Mouse (Mus musculus): Measurements from ENCODE around the gene Zfp729a. TPM values are rescaled to one million over a fixed set of nuclear protein-coding genes. Genes with fewer than 3 reads are reported as not detected.
"Not testable (repeated sequence)": the region's sequence is repeated elsewhere in the genome, so short reads cannot be mapped to it uniquely, and the experiment has no call there.

Gene Zfp729a
- 5.2 TPM in 2 replicates for polyA plus RNA-seq (2015; fragmentation: Nextera tagmentation; extraction: Ambion mirVana)

GRCm38 (mm10) chr13:67637294-67638007, at the start of gene Zfp729a, which contains the start of gene Gm49345:
Gene Zfp729a (minus strand): TSS chr13:67637791.
Gene Gm49345 (minus strand): TSS chr13:67637769.
- peak within 1 kb of the TSS; percentile 66 for H3K4me2 ChIP-seq (ENCODE audit: low read length)
- no peaks in the 10 kb centered on the region for H3K36me3 ChIP-seq (ENCODE audit: control insufficient read depth, insufficient read depth)
- H3K27me3 ChIP-seq (replicated peaks; ENCODE audit: control insufficient read depth, insufficient read depth, low read length): no peaks in the 10 kb centered on the region
- no peaks in the 10 kb centered on the region for H3K9me3 ChIP-seq (ENCODE audit: control insufficient read depth, low read length)
- WGBS: under 1% methylated on average over 19 of the region's 19 CpGs
- H3K9ac ChIP-seq (replicated peaks; ENCODE audit: low read depth, low read length): peak within 1 kb of the TSS; percentile 64
- H3K27ac ChIP-seq (ENCODE audit: low read length): no peak within 1 kb of the TSS
- H3K4me1 ChIP-seq (replicated peaks; ENCODE audit: control insufficient read depth, insufficient read depth, low read length): peaks cover 5% of the 10 kb centered on the region; the same call in 1 of the 2 replicates
- peak within 1 kb of the TSS; percentile 63 for H3K4me3 ChIP-seq (replicated peaks; ENCODE audit: low read length)
- peak; percentile 99 for ATAC-seq

- no peak for ATAC-seq
- Histone ChIP-seq H3K27ac (ENCODE audit: low read length) (no peak within 1 kb of the TSS), H3K27me3 (replicated peaks; ENCODE audit: control insufficient read depth, insufficient read depth, low read length) (no peaks in the 10 kb centered on the region), H3K4me2 (ENCODE audit: low read length) (no peak within 1 kb of the TSS), H3K4me1 (replicated peaks; ENCODE audit: control insufficient read depth, insufficient read depth, low read length) (peaks cover 3% of the 10 kb centered on the region), H3K36me3 (ENCODE audit: control insufficient read depth, insufficient read depth) (no peaks in the 10 kb centered on the region), H3K4me3 (replicated peaks; ENCODE audit: low read length) (no peak within 1 kb of the TSS), H3K9me3 (ENCODE audit: control insufficient read depth, low read length) (no peaks in the 10 kb centered on the region), H3K9ac (replicated peaks; ENCODE audit: low read depth, low read length) (no peak within 1 kb of the TSS)
- 73% methylated on average over 4 of the region's 4 CpGs for WGBS
Measured at GRCm38 (mm10) chr13:67686971-67687370, 49.4 kb upstream of the Zfp729a start, which contains the start of gene Zfp738. Gene Zfp738 (minus strand): TSS chr13:67687071.

GRCm38 (mm10) chr13:67683841-67684240, 46.2 kb upstream of the Zfp729a start:
- H3K27me3 ChIP-seq (replicated peaks; ENCODE audit: control insufficient read depth, insufficient read depth, low read length); H3K36me3 ChIP-seq (ENCODE audit: control insufficient read depth, insufficient read depth); ATAC-seq; H3K27ac ChIP-seq (ENCODE audit: low read length); H3K9me3 ChIP-seq (ENCODE audit: control insufficient read depth, low read length); H3K4me1 ChIP-seq (replicated peaks; ENCODE audit: control insufficient read depth, insufficient read depth, low read length): not testable (repeated sequence)
- 62% methylated on average over 2 of the region's 2 CpGs for WGBS
- Histone ChIP-seq H3K4me3 (replicated peaks; ENCODE audit: low read length) (peak overlapping the region; percentile 74), H3K9ac (replicated peaks; ENCODE audit: low read depth, low read length) (peak overlapping the region; percentile 65; the same call in 1 of the 2 replicates), H3K4me2 (ENCODE audit: low read length) (peak overlapping the region; percentile 73)

DNA sequence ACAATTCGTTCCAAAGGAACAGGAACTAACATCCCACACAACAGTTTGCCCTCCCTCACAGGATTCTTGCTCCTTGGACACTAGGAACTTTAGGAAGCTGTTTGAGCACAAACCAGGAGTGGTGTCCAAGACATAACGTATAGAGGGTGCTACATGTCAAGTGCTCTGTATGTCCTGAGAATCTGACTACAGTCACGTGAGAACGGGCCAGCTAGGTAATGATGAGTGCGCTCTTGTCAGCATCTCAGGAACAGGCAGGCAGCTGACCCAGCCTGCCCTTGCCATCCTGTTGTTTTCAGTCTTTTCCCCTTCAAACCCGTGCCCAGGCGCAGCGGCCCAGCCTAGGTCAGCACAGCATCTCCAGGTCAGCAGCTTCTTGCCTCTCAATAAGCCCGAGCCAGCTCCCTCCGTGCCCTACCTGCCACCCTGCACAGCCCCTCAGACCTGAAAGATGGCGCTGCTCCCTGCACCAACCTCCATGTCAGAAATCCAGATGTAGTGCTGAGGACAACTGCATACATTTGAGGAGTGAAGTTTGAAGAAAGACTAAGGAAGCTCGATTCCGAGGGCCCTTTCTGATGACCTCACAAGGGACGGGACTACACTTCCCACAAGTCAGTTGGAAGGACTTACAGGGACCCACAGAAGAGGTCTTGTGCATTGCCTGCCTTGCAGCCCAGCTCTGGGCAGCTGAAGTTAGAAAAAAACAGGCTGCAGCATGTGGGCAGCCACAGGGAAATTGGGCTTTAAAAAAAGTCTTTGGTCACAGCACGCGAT, 45.6 kb upstream of the Zfp729a start:
- peak overlapping the region; percentile 65 for H3K9ac ChIP-seq (replicated peaks; ENCODE audit: low read depth, low read length)
- H3K36me3 ChIP-seq (ENCODE audit: control insufficient read depth, insufficient read depth); H3K4me1 ChIP-seq (replicated peaks; ENCODE audit: control insufficient read depth, insufficient read depth, low read length); H3K27ac ChIP-seq (ENCODE audit: low read length); H3K9me3 ChIP-seq (ENCODE audit: control insufficient read depth, low read length); H3K27me3 ChIP-seq (replicated peaks; ENCODE audit: control insufficient read depth, insufficient read depth, low read length): not testable (repeated sequence)
- H3K4me3 ChIP-seq (replicated peaks; ENCODE audit: low read length): peak overlapping the region; percentile 74
- WGBS: 9% methylated on average over 16 of the region's 16 CpGs
- peak; percentile 100 for ATAC-seq
- H3K4me2 ChIP-seq (ENCODE audit: low read length): peak overlapping the region; percentile 73

- H3K4me3 ChIP-seq (replicated peaks; ENCODE audit: low read length): no peak overlapping the region
- H3K9me3 ChIP-seq (ENCODE audit: control insufficient read depth, low read length): no peaks in the 10 kb centered on the region
- no peak overlapping the region for H3K27ac ChIP-seq (ENCODE audit: low read length)
- H3K4me1 ChIP-seq (replicated peaks; ENCODE audit: control insufficient read depth, insufficient read depth, low read length): no peaks in the 10 kb centered on the region
- H3K4me2 ChIP-seq (ENCODE audit: low read length): no peak overlapping the region
- H3K9ac ChIP-seq (replicated peaks; ENCODE audit: low read depth, low read length): no peak overlapping the region
- ATAC-seq: no peak
- no peaks in the 10 kb centered on the region for H3K27me3 ChIP-seq (replicated peaks; ENCODE audit: control insufficient read depth, insufficient read depth, low read length)
- 96% methylated on average over 2 of the region's 2 CpGs for WGBS
- H3K36me3 ChIP-seq (ENCODE audit: control insufficient read depth, insufficient read depth): peaks cover 2% of the 10 kb centered on the region; the same call in 1 of the 2 replicates
Measured at GRCm38 (mm10) chr13:67674902-67675301, 37.3 kb upstream of the Zfp729a start.

DNA sequence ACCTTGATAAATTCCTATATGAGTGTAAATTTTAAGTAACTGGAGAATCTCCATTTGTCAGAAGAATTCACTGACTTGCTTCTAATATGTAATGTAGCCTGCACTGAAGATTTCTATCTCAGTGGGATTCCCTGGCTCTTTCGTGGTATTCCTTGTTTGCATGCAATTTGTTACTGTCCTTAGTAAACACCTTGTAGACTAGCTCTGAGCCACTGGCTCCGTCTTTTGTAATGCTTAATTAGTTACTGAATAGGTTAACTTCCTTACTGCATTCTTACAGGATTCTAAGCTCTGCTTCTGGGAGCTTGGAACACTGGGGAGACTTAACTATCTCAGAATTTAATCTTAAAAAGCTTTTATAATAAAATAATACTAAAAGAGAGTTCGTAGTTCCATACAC, 14.9 kb upstream of the Zfp729a start:
- Histone ChIP-seq H3K27ac (ENCODE audit: low read length) (no peak overlapping the region), H3K4me3 (replicated peaks; ENCODE audit: low read length) (no peak overlapping the region), H3K4me2 (ENCODE audit: low read length) (no peak overlapping the region), H3K27me3 (replicated peaks; ENCODE audit: control insufficient read depth, insufficient read depth, low read length) (no peaks in the 10 kb centered on the region), H3K9ac (replicated peaks; ENCODE audit: low read depth, low read length) (no peak overlapping the region), H3K36me3 (ENCODE audit: control insufficient read depth, insufficient read depth) (no peaks in the 10 kb centered on the region), H3K9me3 (ENCODE audit: control insufficient read depth, low read length) (no peaks in the 10 kb centered on the region), H3K4me1 (replicated peaks; ENCODE audit: control insufficient read depth, insufficient read depth, low read length) (no peaks in the 10 kb centered on the region)
- ATAC-seq: no peak
- 22% methylated on average over 3 of the region's 3 CpGs for WGBS

- no peak overlapping the region for H3K27ac ChIP-seq (ENCODE audit: low read length)
- H3K9ac ChIP-seq (replicated peaks; ENCODE audit: low read depth, low read length): no peak overlapping the region
- H3K4me3 ChIP-seq (replicated peaks; ENCODE audit: low read length): no peak overlapping the region
- H3K27me3 ChIP-seq (replicated peaks; ENCODE audit: control insufficient read depth, insufficient read depth, low read length): no peaks in the 10 kb centered on the region
- no peak for ATAC-seq
- 97% methylated on average over 4 of the region's 4 CpGs for WGBS
- H3K36me3 ChIP-seq (ENCODE audit: control insufficient read depth, insufficient read depth): no peaks in the 10 kb centered on the region
- no peaks in the 10 kb centered on the region for H3K9me3 ChIP-seq (ENCODE audit: control insufficient read depth, low read length)
- no peak overlapping the region for H3K4me2 ChIP-seq (ENCODE audit: low read length)
- H3K4me1 ChIP-seq (replicated peaks; ENCODE audit: control insufficient read depth, insufficient read depth, low read length): peaks cover 4% of the 10 kb centered on the region
Measured at GRCm38 (mm10) chr13:67610108-67610507, 27.5 kb downstream of the Zfp729a start.

DNA sequence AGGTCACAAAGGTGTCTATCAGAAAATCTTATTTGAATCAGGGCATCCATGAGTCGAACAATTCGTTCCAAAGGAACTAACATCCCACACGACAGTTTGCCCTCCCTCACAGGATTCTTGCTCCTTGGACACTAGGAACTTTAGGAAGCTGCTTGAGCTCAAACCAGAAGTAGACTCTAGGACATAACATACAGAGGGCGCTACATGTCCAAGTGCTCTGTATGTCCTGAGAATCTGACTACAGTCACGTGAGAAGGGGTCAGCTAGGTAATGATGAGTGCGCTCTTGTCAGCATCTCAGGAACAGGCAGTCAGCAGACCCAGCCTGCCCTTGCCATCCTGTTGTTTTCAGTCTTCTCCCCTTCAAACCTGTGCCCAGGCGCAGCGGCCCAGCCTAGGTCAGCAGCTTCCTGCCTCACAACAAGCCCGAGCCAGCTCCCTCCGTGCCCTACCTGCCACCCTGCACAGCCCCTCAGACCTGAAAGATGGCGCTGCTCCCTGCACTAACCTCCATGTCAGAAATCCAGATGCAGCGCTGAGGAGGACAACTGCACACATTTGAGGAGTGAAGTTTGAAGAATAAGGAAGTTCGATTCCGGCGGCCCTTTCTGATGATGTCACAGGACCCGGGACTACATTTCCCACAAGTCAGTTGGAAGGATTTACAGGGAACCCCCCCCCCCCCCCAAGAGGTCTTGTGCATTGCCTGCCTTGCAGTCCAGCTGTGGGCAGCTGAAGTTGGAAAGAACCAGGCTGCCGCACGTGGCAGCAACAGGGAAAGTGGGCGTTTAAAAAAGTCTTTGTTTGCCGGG, 28.3 kb downstream of the Zfp729a start, which contains the start of gene Zfp729b:
Gene Zfp729b, minus strand, starts transcription at position 642 of the 811 bp plus-strand sequence.
- peak within 1 kb of the TSS; percentile 81 for H3K4me3 ChIP-seq (replicated peaks; ENCODE audit: low read length)
- H3K27me3 ChIP-seq (replicated peaks; ENCODE audit: control insufficient read depth, insufficient read depth, low read length): no peaks in the 10 kb centered on the region
- H3K9ac ChIP-seq (replicated peaks; ENCODE audit: low read depth, low read length): peak within 1 kb of the TSS; percentile 68
- H3K27ac ChIP-seq (ENCODE audit: low read length): peak within 1 kb of the TSS; percentile 60
- no peaks in the 10 kb centered on the region for H3K36me3 ChIP-seq (ENCODE audit: control insufficient read depth, insufficient read depth)
- peaks cover 4% of the 10 kb centered on the region for H3K4me1 ChIP-seq (replicated peaks; ENCODE audit: control insufficient read depth, insufficient read depth, low read length)
- 2% methylated on average over 20 of the region's 20 CpGs for WGBS
- peak; percentile 96 for ATAC-seq
- H3K9me3 ChIP-seq (ENCODE audit: control insufficient read depth, low read length): no peaks in the 10 kb centered on the region
- peak within 1 kb of the TSS; percentile 52 for H3K4me2 ChIP-seq (ENCODE audit: low read length)

Data from forebrain, embryonic 16.5 days (tissue).